Mouse (Mus musculus) heart, embryonic 11.5 days (tissue): ENCODE results near the gene Scimp. TPM values are rescaled to one million over a fixed set of nuclear protein-coding genes. Genes with fewer than 3 reads are reported as not detected.

Experiments used
- microRNA-seq: library from miRNA; unstranded; fragments of <30 nt; microRNA quantifications from one replicate; pipeline ENCODE4, GENCODE M21; 2016; ENCODE audit warnings: borderline number of aligned reads
- polyA plus RNA-seq: library from polyadenylated mRNA; unstranded; fragments of >200 nt; fragmentation: Nextera tagmentation; extraction: Ambion mirVana; gene quantifications from 2 replicates; pipeline ENCODE4 v1.2.1, GENCODE M21; 2014

Scimp gene
- polyA plus RNA-seq, 1 experiment from 2014 or later = 0.27 TPM

Small RNA genes lying within 50 kb of the gene (microRNA-seq; reads per million reads assigned to microRNA genes)
- gene Gm22760 = not detected

Other genes starting within 250 kb of the Scimp start
- gene Mink1, start 249.7 kb downstream of the Scimp start, polyA plus RNA-seq = 15.1 and 16.1 TPM in 2 replicates
- gene 4930544D05Rik, start 196.7 kb downstream of the Scimp start, polyA plus RNA-seq = not detected in 2 replicates
- not detected in 2 replicates for gene Chrne, start 193.4 kb downstream of the Scimp start, polyA plus RNA-seq
- 2.6 and 5.4 TPM in 2 replicates for gene Gp1ba, start 173.5 kb downstream of the Scimp start, polyA plus RNA-seq
- 66.8 and 76.9 TPM in 2 replicates for gene Rnf167, start 165.4 kb downstream of the Scimp start, polyA plus RNA-seq
- 221 and 245 TPM in 2 replicates for gene Slc25a11, start 165.1 kb downstream of the Scimp start, polyA plus RNA-seq
- gene Pfn1, start 157.9 kb downstream of the Scimp start, polyA plus RNA-seq = 1,771 and 1,932 TPM in 2 replicates
- 272 and 313 TPM in 2 replicates for gene Eno3, start 155.4 kb downstream of the Scimp start, polyA plus RNA-seq
- gene Spag7, start 143.2 kb downstream of the Scimp start, polyA plus RNA-seq = 187 and 201 TPM in 2 replicates
- 10.6 and 14.4 TPM in 2 replicates for gene Camta2, start 124.5 kb downstream of the Scimp start, polyA plus RNA-seq
- gene Inca1, start 112.4 kb downstream of the Scimp start, polyA plus RNA-seq = 0.89 and 2.2 TPM in 2 replicates
- 9.8 and 11.4 TPM in 2 replicates for gene Kif1c, start 112.0 kb downstream of the Scimp start, polyA plus RNA-seq
- 7.1 and 9.3 TPM in 2 replicates for gene Zfp3, start 48.4 kb downstream of the Scimp start, polyA plus RNA-seq
- 25.9 and 27.8 TPM in 2 replicates for gene Rabep1, start 32.2 kb upstream of the Scimp start, polyA plus RNA-seq
- gene Nup88, start 157.4 kb upstream of the Scimp start, polyA plus RNA-seq = 129 and 145 TPM in 2 replicates
- gene Rpain, start 157.6 kb upstream of the Scimp start, polyA plus RNA-seq = 54.4 and 58.6 TPM in 2 replicates
- 270 and 274 TPM in 2 replicates for gene C1qbp, start 170.4 kb upstream of the Scimp start, polyA plus RNA-seq
- 15.6 and 20.5 TPM in 2 replicates for gene Dhx33, start 191.9 kb upstream of the Scimp start, polyA plus RNA-seq
- gene Mis12, start 207.0 kb upstream of the Scimp start, polyA plus RNA-seq = 27.4 and 28.0 TPM in 2 replicates
- 34.7 and 34.8 TPM in 2 replicates for gene Derl2, start 207.3 kb upstream of the Scimp start, polyA plus RNA-seq
- 20.0 and 26.6 TPM in 2 replicates for gene 6330403K07Rik, start 220.9 kb upstream of the Scimp start, polyA plus RNA-seq